Mouse (Mus musculus): ENCODE results near the gene Bpifa2. TPM values are rescaled to one million over a fixed set of nuclear protein-coding genes. Genes with fewer than 3 reads are reported as not detected.
A peak's percentile ranks its signal among the peaks of the same experiment; 100 is the strongest.

The Bpifa2 gene
- not detected in 2 replicates for polyA plus RNA-seq (2014; fragmentation: Nextera tagmentation; extraction: Ambion mirVana)

DNA sequence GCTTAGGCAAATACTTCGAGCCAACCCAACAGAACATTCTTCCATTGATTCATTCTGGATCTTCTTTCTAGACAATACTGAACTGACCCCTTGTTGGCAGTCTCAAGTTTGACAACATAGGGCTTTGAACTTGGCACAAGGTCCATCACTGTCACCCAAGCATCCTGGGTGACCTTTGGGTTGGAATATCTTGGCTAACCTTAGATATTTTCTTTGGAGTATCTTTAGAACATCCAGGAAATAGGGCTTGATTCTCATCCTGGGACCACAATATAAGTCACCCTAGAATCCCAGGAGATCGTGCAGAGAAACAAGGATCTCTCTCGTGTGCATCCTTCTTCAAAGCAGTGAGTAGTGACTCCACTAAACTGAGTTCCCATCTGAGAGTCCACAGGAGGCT lies at the start of gene Bpifa2:
Gene Bpifa2, plus strand, starts transcription at position 301 of the 400 bp plus-strand sequence.
- H3K27ac ChIP-seq (ENCODE audit: low read depth), result no peak within 1 kb of the TSS
- ATAC-seq (ENCODE audit: insufficient read depth), result no peak
- no peak within 1 kb of the TSS for H3K4me2 ChIP-seq
- H3K4me1 ChIP-seq (ENCODE audit: insufficient read depth), result no peaks in the 10 kb centered on the region
- no peaks in the 10 kb centered on the region for H3K27me3 ChIP-seq (ENCODE audit: insufficient read depth, low read length)
- H3K9ac ChIP-seq, result no peak within 1 kb of the TSS
- 66% methylated on average over 3 of the region's 3 CpGs for WGBS
- H3K9me3 ChIP-seq (ENCODE audit: low read depth, low read length), result no peaks in the 10 kb centered on the region
- H3K36me3 ChIP-seq (ENCODE audit: insufficient read depth), result no peaks in the 10 kb centered on the region
- no peak for TF ChIP-seq CTCF (IDR thresholded peaks at IDR 0.05; ENCODE audit: low read depth)
- no peak for DNase-seq
- no peak within 1 kb of the TSS for H3K4me3 ChIP-seq (ENCODE audit: low read depth, low read length)

GRCm38 (mm10) chr2:153962821-153963331 lies 45.2 kb upstream of the Bpifa2 start:
- no peak overlapping the region for H3K27ac ChIP-seq (ENCODE audit: low read depth)
- no peaks in the 10 kb centered on the region for H3K36me3 ChIP-seq (ENCODE audit: insufficient read depth)

DNA sequence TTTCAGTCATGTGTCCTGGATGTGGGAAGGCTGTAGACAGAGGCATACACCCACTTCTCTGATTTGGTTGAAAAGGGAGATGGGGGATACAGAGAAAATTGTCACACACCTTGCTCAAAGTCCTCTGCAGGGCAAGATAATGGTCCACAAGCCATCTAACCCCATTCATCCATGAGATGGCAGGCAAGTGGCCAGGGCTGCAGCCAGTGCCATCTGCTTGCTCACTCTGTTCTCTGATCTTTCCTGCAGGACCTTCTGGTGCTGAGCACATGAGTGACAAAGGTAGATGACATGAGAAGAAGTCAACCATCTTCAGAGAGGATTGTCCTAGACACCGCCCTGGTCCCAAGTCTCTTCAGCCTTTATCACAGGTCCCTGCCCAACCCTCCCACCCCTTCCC lies 44.7 kb upstream of the Bpifa2 start:
- H3K9ac ChIP-seq, result no peak overlapping the region
- no peak for DNase-seq
- 90% methylated on average over 1 of the region's 1 CpGs for WGBS
- H3K9me3 ChIP-seq (ENCODE audit: low read depth, low read length), result no peaks in the 10 kb centered on the region
- ATAC-seq (ENCODE audit: insufficient read depth), result no peak
- no peak overlapping the region for H3K27ac ChIP-seq (ENCODE audit: low read depth)
- H3K4me1 ChIP-seq (ENCODE audit: insufficient read depth), result no peaks in the 10 kb centered on the region
- TF ChIP-seq CTCF (IDR thresholded peaks at IDR 0.05; ENCODE audit: low read depth), result no peak
- H3K4me2 ChIP-seq, result no peak overlapping the region
- H3K36me3 ChIP-seq (ENCODE audit: insufficient read depth), result no peaks in the 10 kb centered on the region
- no peak overlapping the region for H3K4me3 ChIP-seq (ENCODE audit: low read depth, low read length)
- H3K27me3 ChIP-seq (ENCODE audit: insufficient read depth, low read length), result no peaks in the 10 kb centered on the region

More at GRCm38 (mm10) chr2:153962821-153963331, 45.2 kb upstream of the Bpifa2 start:
- no peak overlapping the region for H3K4me2 ChIP-seq
- whole genome bisulfite sequencing, result 61% methylated on average over 4 of the region's 4 CpGs
- no peaks in the 10 kb centered on the region for H3K9me3 ChIP-seq (ENCODE audit: low read depth, low read length)
- H3K4me1 ChIP-seq (ENCODE audit: insufficient read depth), result no peaks in the 10 kb centered on the region
- no peak overlapping the region for H3K4me3 ChIP-seq (ENCODE audit: low read depth, low read length)
- H3K9ac ChIP-seq, result no peak overlapping the region
- H3K27me3 ChIP-seq (ENCODE audit: insufficient read depth, low read length), result no peaks in the 10 kb centered on the region
- no peak for ATAC-seq (ENCODE audit: insufficient read depth)
- DNase-seq, result no peak
- TF ChIP-seq CTCF (IDR thresholded peaks at IDR 0.05; ENCODE audit: low read depth), result no peak

DNA sequence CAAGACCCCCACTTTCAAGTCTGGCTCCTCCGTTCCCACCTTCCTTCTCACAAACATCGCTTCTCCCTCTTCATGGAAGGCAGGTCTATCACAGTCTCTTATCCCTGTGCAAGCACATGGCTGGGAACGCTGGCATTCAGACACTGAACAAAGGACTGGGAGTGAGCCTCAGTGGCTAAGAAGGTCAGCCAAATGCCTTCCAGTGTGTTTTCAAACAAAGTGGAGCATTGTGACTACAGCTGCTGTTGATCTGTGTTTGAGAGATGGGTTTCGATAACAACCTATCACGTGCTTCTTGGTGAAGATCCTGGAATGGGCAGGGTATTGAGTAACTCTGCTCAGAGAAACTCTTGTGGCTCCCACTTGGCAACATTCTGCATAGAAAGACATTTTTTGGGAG lies 37.8 kb upstream of the Bpifa2 start:
- DNase-seq (peak; percentile 8), ATAC-seq (ENCODE audit: insufficient read depth) (no peak)
- Histone ChIP-seq H3K27me3 (ENCODE audit: insufficient read depth, low read length) (no peaks in the 10 kb centered on the region), H3K4me2 (no peak overlapping the region), H3K27ac (ENCODE audit: low read depth) (no peak overlapping the region), H3K4me1 (ENCODE audit: insufficient read depth) (no peaks in the 10 kb centered on the region), H3K9me3 (ENCODE audit: low read depth, low read length) (no peaks in the 10 kb centered on the region), H3K9ac (no peak overlapping the region), H3K36me3 (ENCODE audit: insufficient read depth) (no peaks in the 10 kb centered on the region), H3K4me3 (ENCODE audit: low read depth, low read length) (no peak overlapping the region)
- WGBS, result 76% methylated on average over 5 of the region's 5 CpGs
- no peak for TF ChIP-seq CTCF (IDR thresholded peaks at IDR 0.05; ENCODE audit: low read depth)

DNA sequence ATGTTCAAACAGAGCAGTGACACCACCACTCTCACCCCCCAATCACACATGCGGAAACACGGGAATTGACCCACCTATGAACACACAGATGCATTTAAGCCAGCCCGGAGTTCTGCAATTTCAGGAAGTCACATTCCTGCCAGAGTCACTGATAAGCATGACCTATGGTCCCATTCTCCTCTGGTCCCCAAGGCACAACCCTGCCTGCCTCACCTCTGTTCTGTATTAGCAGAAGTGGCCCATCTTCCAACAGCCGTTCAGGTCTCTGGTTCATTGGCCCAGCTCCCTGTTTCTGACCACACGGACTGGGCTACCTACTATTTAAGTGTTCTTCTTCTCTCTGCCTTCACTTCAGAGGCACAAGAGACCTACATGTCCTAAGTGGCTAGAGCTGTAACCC lies 33.5 kb upstream of the Bpifa2 start, which contains the start of gene Bpifa6:
Gene Bpifa6, plus strand, starts transcription at position 364 of the 400 bp plus-strand sequence.
- H3K27me3 ChIP-seq (ENCODE audit: insufficient read depth, low read length), result no peaks in the 10 kb centered on the region
- H3K36me3 ChIP-seq (ENCODE audit: insufficient read depth), result no peaks in the 10 kb centered on the region
- DNase-seq (no peak), ATAC-seq (ENCODE audit: insufficient read depth) (no peak)
- no peak within 1 kb of the TSS for H3K4me3 ChIP-seq (ENCODE audit: low read depth, low read length)
- H3K9me3 ChIP-seq (ENCODE audit: low read depth, low read length), result no peaks in the 10 kb centered on the region
- no peak for TF ChIP-seq CTCF (IDR thresholded peaks at IDR 0.05; ENCODE audit: low read depth)
- no peaks in the 10 kb centered on the region for H3K4me1 ChIP-seq (ENCODE audit: insufficient read depth)
- H3K9ac ChIP-seq, result no peak within 1 kb of the TSS
- WGBS, result 52% methylated on average over 5 of the region's 5 CpGs
- H3K27ac ChIP-seq (ENCODE audit: low read depth), result no peak within 1 kb of the TSS
- no peak within 1 kb of the TSS for H3K4me2 ChIP-seq

DNA sequence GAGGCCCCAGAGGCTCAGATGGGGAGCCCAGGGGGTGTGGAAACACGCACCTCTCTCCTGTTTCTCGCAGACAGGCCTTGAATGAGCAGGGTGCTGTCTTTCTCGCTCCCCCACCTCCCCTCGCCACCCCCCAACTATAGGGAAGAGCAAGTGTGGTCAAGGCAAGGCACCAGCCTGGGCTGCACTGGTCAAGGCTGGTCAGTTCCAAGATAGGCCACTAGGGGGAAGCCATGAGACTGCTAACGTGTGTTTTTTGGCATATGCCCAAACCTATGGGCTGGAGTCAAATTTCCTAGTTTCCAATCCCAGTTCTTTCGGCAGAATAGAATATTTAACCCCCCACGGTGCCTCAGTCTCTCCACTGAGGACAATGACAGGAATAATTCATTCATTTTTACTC lies 12.3 kb upstream of the Bpifa2 start:
- Histone ChIP-seq H3K27ac (ENCODE audit: low read depth) (no peak overlapping the region), H3K27me3 (ENCODE audit: insufficient read depth, low read length) (no peaks in the 10 kb centered on the region), H3K9ac (no peak overlapping the region), H3K9me3 (ENCODE audit: low read depth, low read length) (no peaks in the 10 kb centered on the region), H3K4me3 (ENCODE audit: low read depth, low read length) (no peak overlapping the region), H3K4me2 (no peak overlapping the region), H3K36me3 (ENCODE audit: insufficient read depth) (no peaks in the 10 kb centered on the region), H3K4me1 (ENCODE audit: insufficient read depth) (no peaks in the 10 kb centered on the region)
- ATAC-seq (ENCODE audit: insufficient read depth), result peak; percentile 82
- TF ChIP-seq CTCF (IDR thresholded peaks at IDR 0.05; ENCODE audit: low read depth), result peak; percentile 97
- peak; percentile 94 for DNase-seq
- WGBS, result 9% methylated on average over 7 of the region's 7 CpGs

- no peak for DNase-seq
- 66% methylated on average over 3 of the region's 3 CpGs for WGBS
- Histone ChIP-seq H3K9ac (no peak overlapping the region), H3K4me1 (ENCODE audit: insufficient read depth) (no peaks in the 10 kb centered on the region), H3K9me3 (ENCODE audit: low read depth, low read length) (no peaks in the 10 kb centered on the region), H3K27me3 (ENCODE audit: insufficient read depth, low read length) (no peaks in the 10 kb centered on the region), H3K27ac (ENCODE audit: low read depth) (no peak overlapping the region), H3K4me3 (ENCODE audit: low read depth, low read length) (no peak overlapping the region), H3K36me3 (ENCODE audit: insufficient read depth) (no peaks in the 10 kb centered on the region), H3K4me2 (no peak overlapping the region)
- ATAC-seq (ENCODE audit: insufficient read depth), result no peak
- no peak for TF ChIP-seq CTCF (IDR thresholded peaks at IDR 0.05; ENCODE audit: low read depth)
These were observed 7.6 kb upstream of the Bpifa2 start for GRCm38 (mm10) chr2:154000501-154000900.

DNA sequence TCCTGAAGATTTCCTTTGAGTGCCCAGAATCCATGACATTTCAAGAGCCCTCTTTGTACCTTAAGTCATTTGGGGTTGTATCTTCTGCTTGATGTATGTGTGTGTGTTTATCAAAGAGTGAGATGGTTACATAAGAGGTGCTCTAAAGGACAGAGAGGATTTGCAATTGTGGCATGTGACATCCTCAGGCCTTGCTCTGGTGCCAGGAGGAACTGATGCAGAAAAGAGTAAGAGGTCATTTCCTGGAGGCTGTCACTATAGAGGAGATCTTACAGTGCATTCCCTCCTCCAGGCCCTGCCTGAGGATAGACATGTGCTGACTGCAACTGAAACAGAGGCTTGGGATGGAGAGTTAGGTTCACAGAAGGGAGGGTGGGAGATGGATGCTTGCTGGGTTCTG lies 7.0 kb upstream of the Bpifa2 start:
- no peaks in the 10 kb centered on the region for H3K4me1 ChIP-seq (ENCODE audit: insufficient read depth)
- DNase-seq (no peak), ATAC-seq (ENCODE audit: insufficient read depth) (no peak)
- no peak overlapping the region for H3K4me3 ChIP-seq (ENCODE audit: low read depth, low read length)
- H3K27me3 ChIP-seq (ENCODE audit: insufficient read depth, low read length), result no peaks in the 10 kb centered on the region
- no peak overlapping the region for H3K27ac ChIP-seq (ENCODE audit: low read depth)
- H3K36me3 ChIP-seq (ENCODE audit: insufficient read depth), result no peaks in the 10 kb centered on the region
- no peak overlapping the region for H3K4me2 ChIP-seq
- TF ChIP-seq CTCF (IDR thresholded peaks at IDR 0.05; ENCODE audit: low read depth), result no peak
- no peaks in the 10 kb centered on the region for H3K9me3 ChIP-seq (ENCODE audit: low read depth, low read length)
- H3K9ac ChIP-seq, result no peak overlapping the region

Data from lung, embryonic 14.5 days (tissue).